Mouse (Mus musculus): ENCODE results near the gene Patl1. TPM values are rescaled to one million over a fixed set of nuclear protein-coding genes. Genes with fewer than 3 reads are reported as not detected.

Patl1 gene
- polyA plus RNA-seq, 1 experiment from 2014 or later, result 23.9 TPM

Small RNA genes lying within 50 kb of the gene (microRNA-seq; reads per million reads assigned to microRNA genes)
- gene Mir6994, result 8.9 reads per million, percentile 19 among the genes with 10 or more reads in this experiment

Other genes with a start within 250 kb of the Patl1 start
- gene Oosp1, start 221.2 kb upstream of the Patl1 start, polyA plus RNA-seq (2016; fragmentation: Nextera tagmentation; extraction: Ambion mirVana), result not detected in 2 replicates
- not detected in 2 replicates for gene Oosp3, start 215.3 kb upstream of the Patl1 start, polyA plus RNA-seq (2016; fragmentation: Nextera tagmentation; extraction: Ambion mirVana)
- not detected in 2 replicates for gene Gif, start 164.8 kb upstream of the Patl1 start, polyA plus RNA-seq (2016; fragmentation: Nextera tagmentation; extraction: Ambion mirVana)
- 41.7 and 43.5 TPM in 2 replicates for gene Mrpl16, start 142.0 kb upstream of the Patl1 start, polyA plus RNA-seq (2016; fragmentation: Nextera tagmentation; extraction: Ambion mirVana)
- 8.6 TPM in 2 replicates for gene Stx3, start 93.0 kb upstream of the Patl1 start, polyA plus RNA-seq (2016; fragmentation: Nextera tagmentation; extraction: Ambion mirVana)
- not detected in 2 replicates for gene Olfr1417, start 73.2 kb upstream of the Patl1 start, polyA plus RNA-seq (2016; fragmentation: Nextera tagmentation; extraction: Ambion mirVana)
- gene Olfr1418, start 51.3 kb upstream of the Patl1 start, polyA plus RNA-seq (2016; fragmentation: Nextera tagmentation; extraction: Ambion mirVana), result not detected in 2 replicates
- gene Olfr1419, start 37.3 kb upstream of the Patl1 start, polyA plus RNA-seq (2016; fragmentation: Nextera tagmentation; extraction: Ambion mirVana), result 0.20 TPM in 1 of 2 replicates, not detected in the other
- 0.09 TPM in 1 of 2 replicates, not detected in the other for gene Olfr1420, start 25.8 kb upstream of the Patl1 start, polyA plus RNA-seq (2016; fragmentation: Nextera tagmentation; extraction: Ambion mirVana)
- 5.4 and 5.5 TPM in 2 replicates for gene Osbp, start 53.5 kb downstream of the Patl1 start, polyA plus RNA-seq (2016; fragmentation: Nextera tagmentation; extraction: Ambion mirVana)
- 0.04 TPM in 1 of 2 replicates, not detected in the other for gene Olfr1423, start 128.9 kb downstream of the Patl1 start, polyA plus RNA-seq (2016; fragmentation: Nextera tagmentation; extraction: Ambion mirVana)
- not detected in 2 replicates for gene Olfr1424, start 150.3 kb downstream of the Patl1 start, polyA plus RNA-seq (2016; fragmentation: Nextera tagmentation; extraction: Ambion mirVana)
- not detected in 2 replicates for gene Olfr1425, start 165.3 kb downstream of the Patl1 start, polyA plus RNA-seq (2016; fragmentation: Nextera tagmentation; extraction: Ambion mirVana)
- gene Olfr1426, start 179.6 kb downstream of the Patl1 start, polyA plus RNA-seq (2016; fragmentation: Nextera tagmentation; extraction: Ambion mirVana), result not detected in 2 replicates
- gene Olfr1427, start 190.9 kb downstream of the Patl1 start, polyA plus RNA-seq (2016; fragmentation: Nextera tagmentation; extraction: Ambion mirVana), result not detected in 2 replicates
- not detected in 2 replicates for gene Olfr1428, start 203.5 kb downstream of the Patl1 start, polyA plus RNA-seq (2016; fragmentation: Nextera tagmentation; extraction: Ambion mirVana)
- not detected in 2 replicates for gene Olfr76, start 210.8 kb downstream of the Patl1 start, polyA plus RNA-seq (2016; fragmentation: Nextera tagmentation; extraction: Ambion mirVana)

Data from hindbrain, embryonic 12.5 days (tissue).